Mouse (Mus musculus) lung, postnatal 0 days (tissue): ENCODE measurements around the gene Olfr312. TPM values are rescaled to one million over a fixed set of nuclear protein-coding genes. Genes with fewer than 3 reads are reported as not detected.

Experiments used
- ATAC-seq: fragments of 200-750 bp; cut with Nextera tagmentation; 2 replicates; pipeline ENCODE4 v1.8.0; 2017; ENCODE audit warnings: moderate library complexity
- DNase-seq: peaks from one replicate; pipeline ENCODE4 v3.0.0-alpha.2; 2016; ENCODE audit warnings: low spot score
- H3K27ac ChIP-seq: fragments of 300-500 bp; sonication (generic); 2 replicates; pipeline ENCODE4 v1.5.1; 2014; ENCODE audit warnings: antibody characterized with exemption, mild to moderate bottlenecking, low read length, mixed read lengths
- H3K27me3 ChIP-seq: fragments of 300-500 bp; sonication (generic); replicated peaks from 2 replicates; pipeline ENCODE4 v1.6.1; 2014; ENCODE audit warnings: low read length, mixed read lengths; ENCODE audit not compliant: insufficient read depth
- H3K36me3 ChIP-seq: fragments of 300-500 bp; sonication (generic); 2 replicates; pipeline ENCODE4 v1.6.1; 2014; ENCODE audit warnings: low read length, mixed read lengths; ENCODE audit not compliant: insufficient read depth
- H3K4me1 ChIP-seq: fragments of 300-500 bp; sonication (generic); 2 replicates; pipeline ENCODE4 v1.6.1; 2014; ENCODE audit warnings: antibody characterized with exemption, low read depth, low read length, mixed read lengths; ENCODE audit not compliant: insufficient read depth
- H3K4me2 ChIP-seq: fragments of 300-500 bp; sonication (generic); replicated peaks from 2 replicates; pipeline ENCODE4 v1.6.1; 2014; ENCODE audit warnings: low read depth, mild to moderate bottlenecking, low read length, moderate library complexity, mixed read lengths
- H3K4me3 ChIP-seq: fragments of 300-500 bp; sonication (generic); 2 replicates; pipeline ENCODE4 v1.5.1; 2014; ENCODE audit warnings: low read depth, low read length
- H3K9ac ChIP-seq: fragments of 300-500 bp; sonication (generic); replicated peaks from 2 replicates; pipeline ENCODE4 v1.6.1; 2014; ENCODE audit warnings: low read depth, mild to moderate bottlenecking
- H3K9me3 ChIP-seq: fragments of 300-500 bp; sonication (generic); 2 replicates; pipeline ENCODE4 v1.6.1; 2016; ENCODE audit warnings: low read length, mixed read lengths
- CTCF ChIP-seq: IDR thresholded peaks from 2 replicates; pipeline ENCODE4 v1.5.1; 2016; ENCODE audit warnings: antibody characterized with exemption, mild to moderate bottlenecking
- EP300 ChIP-seq: IDR thresholded peaks from 2 replicates; pipeline ENCODE4 v1.6.1; 2016; ENCODE audit warnings: antibody characterized with exemption, mild to moderate bottlenecking, control low read depth
- WGBS: fragments of 180-500 bp; shearing (Covaris S2); extraction: QIAGEN DNeasy Blood & Tissue Kit; methylation state at CpG from one replicate; pipeline ENCODE4 v1.1.7; 2014; 5-methylcytosine and 5-hydroxymethylcytosine counted together
- polyA plus RNA-seq: library from polyadenylated mRNA; unstranded; fragments of >200 nt; fragmentation: Nextera tagmentation; extraction: Ambion mirVana; gene quantifications from 2 replicates; pipeline ENCODE4 v1.2.1, GENCODE M21; 2015

Gene Olfr312
- polyA plus RNA-seq, 1 experiment from 2014 or later, result not detected

DNA sequence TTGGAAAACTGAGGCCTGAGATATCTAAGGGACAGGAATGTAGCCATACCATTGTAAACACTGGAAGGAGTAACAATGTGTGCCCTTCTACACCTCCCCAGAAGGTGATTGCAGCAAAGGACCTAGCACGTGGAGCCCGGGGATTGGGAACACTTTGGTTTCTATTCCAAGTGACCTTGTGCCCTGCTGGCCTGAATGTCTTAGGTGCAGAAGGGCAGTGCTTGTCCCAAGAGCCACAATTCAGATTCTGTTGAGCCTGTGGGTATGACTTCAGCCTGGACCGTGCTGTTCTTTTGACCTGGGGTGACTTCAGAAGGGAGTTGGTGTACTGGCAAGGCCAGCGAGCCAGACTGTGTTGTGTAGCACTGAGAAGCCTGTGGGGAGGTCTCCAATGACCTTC lies 41.9 kb downstream of the Olfr312 start:
- no peak for TF ChIP-seq EP300
- TF ChIP-seq CTCF, result no peak
- Histone ChIP-seq H3K9ac (no peak overlapping the region), H3K4me2 (no peak overlapping the region), H3K4me1 (peaks cover 8% of the 10 kb centered on the region; the same call in 1 of the 2 replicates), H3K27me3 (no peaks in the 10 kb centered on the region), H3K9me3 (no peaks in the 10 kb centered on the region), H3K27ac (no peak overlapping the region), H3K36me3 (peaks cover 3% of the 10 kb centered on the region; the same call in 1 of the 2 replicates), H3K4me3 (no peak overlapping the region)
- 79% methylated on average over 4 of the region's 4 CpGs for WGBS
- ATAC-seq (no peak), DNase-seq (no peak)

DNA sequence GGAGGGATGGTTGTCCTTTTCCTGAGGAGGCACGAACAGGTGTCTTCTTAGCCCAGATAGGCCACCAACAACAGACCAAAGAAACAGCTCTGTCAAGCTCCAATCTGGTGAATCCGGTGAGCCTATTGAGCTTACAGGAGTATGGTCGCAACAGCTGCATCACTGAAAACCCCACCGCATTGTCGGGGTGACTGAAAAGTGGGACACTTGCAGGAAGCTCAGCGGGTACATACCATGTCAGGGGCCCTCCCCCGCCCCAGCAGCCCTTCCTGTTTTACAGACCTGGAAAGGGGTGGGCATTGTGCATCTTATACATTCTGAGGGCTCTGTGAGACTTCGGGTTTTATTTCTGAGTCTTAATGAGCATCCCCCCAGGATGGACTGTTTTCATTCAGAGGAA lies 54.7 kb downstream of the Olfr312 start:
- TF ChIP-seq EP300 (no peak), CTCF (no peak)
- no peaks in the 10 kb centered on the region for H3K9me3 ChIP-seq
- no peak overlapping the region for H3K4me2 ChIP-seq
- peaks cover 13% of the 10 kb centered on the region; the same call in 1 of the 2 replicates for H3K36me3 ChIP-seq
- H3K27ac ChIP-seq, result no peak overlapping the region
- no peaks in the 10 kb centered on the region for H3K4me1 ChIP-seq
- H3K9ac ChIP-seq, result no peak overlapping the region
- 78% methylated on average over 8 of the region's 8 CpGs for WGBS
- DNase-seq, result no peak
- H3K4me3 ChIP-seq, result no peak overlapping the region
- no peaks in the 10 kb centered on the region for H3K27me3 ChIP-seq
- no peak for ATAC-seq

Other genes starting within 250 kb of the Olfr312 start
- not detected in 2 replicates for gene Olfr324, start 234.1 kb upstream of the Olfr312 start, polyA plus RNA-seq
- gene 2210407C18Rik, start 213.2 kb upstream of the Olfr312 start, polyA plus RNA-seq, result not detected in 2 replicates
- gene Olfr323, start 198.7 kb upstream of the Olfr312 start, polyA plus RNA-seq, result not detected in 2 replicates
- gene Trim58, start 188.8 kb upstream of the Olfr312 start, polyA plus RNA-seq, result 0.08 and 0.20 TPM in 2 replicates
- not detected in 2 replicates for gene Olfr322, start 170.5 kb upstream of the Olfr312 start, polyA plus RNA-seq
- not detected in 2 replicates for gene Olfr320, start 148.1 kb upstream of the Olfr312 start, polyA plus RNA-seq
- gene Olfr319, start 130.1 kb upstream of the Olfr312 start, polyA plus RNA-seq, result not detected in 2 replicates
- gene Olfr318, start 105.2 kb upstream of the Olfr312 start, polyA plus RNA-seq, result not detected in 2 replicates
- gene Olfr317, start 90.0 kb upstream of the Olfr312 start, polyA plus RNA-seq, result not detected in 2 replicates
- gene Olfr316, start 76.5 kb upstream of the Olfr312 start, polyA plus RNA-seq, result not detected in 2 replicates
- not detected in 2 replicates for gene Olfr315, start 56.0 kb upstream of the Olfr312 start, polyA plus RNA-seq
- not detected in 2 replicates for gene Olfr314, start 46.3 kb upstream of the Olfr312 start, polyA plus RNA-seq
- gene Fam183b, start 27.3 kb upstream of the Olfr312 start, polyA plus RNA-seq, result 31.4 and 36.1 TPM in 2 replicates
- gene Olfr313, start 14.2 kb upstream of the Olfr312 start, polyA plus RNA-seq, result not detected in 2 replicates
- not detected in 2 replicates for gene Olfr311, start 10.0 kb downstream of the Olfr312 start, polyA plus RNA-seq
- gene Gm12258, start 17.9 kb downstream of the Olfr312 start, polyA plus RNA-seq, result 5.4 and 5.5 TPM in 2 replicates
- gene 2810021J22Rik, start 38.0 kb downstream of the Olfr312 start, polyA plus RNA-seq, result 3.2 and 4.0 TPM in 2 replicates
- gene Zfp39, start 75.0 kb downstream of the Olfr312 start, polyA plus RNA-seq, result 2.4 and 2.8 TPM in 2 replicates
- gene Btnl10, start 88.7 kb downstream of the Olfr312 start, polyA plus RNA-seq, result 0.05 and 0.12 TPM in 2 replicates
- 168 and 169 TPM in 2 replicates for gene Rnf187, start 109.7 kb downstream of the Olfr312 start, polyA plus RNA-seq
- 2.6 TPM in 2 replicates for gene Hist3h2ba, start 119.7 kb downstream of the Olfr312 start, polyA plus RNA-seq
- 21.6 and 28.6 TPM in 2 replicates for gene Hist3h2a, start 125.4 kb downstream of the Olfr312 start, polyA plus RNA-seq
- gene Trim17, start 125.4 kb downstream of the Olfr312 start, polyA plus RNA-seq, result 0.62 and 0.83 TPM in 2 replicates
- gene Trim11, start 148.9 kb downstream of the Olfr312 start, polyA plus RNA-seq, result 19.1 and 20.2 TPM in 2 replicates